Mouse (Mus musculus): ENCODE measurements at regions not wholly inside any gene's neighbourhood (a gene's known extent, or its start where the extent isn't known, plus 50 kb on each side); places are given as distances from the start of the nearest gene placed in this dataset.

- TF ChIP-seq CTCF (IDR thresholded peaks at IDR 0.05; ENCODE audit: control insufficient read depth, insufficient read depth, insufficient read length): no peak
- TF ChIP-seq MYOG (IDR thresholded peaks at IDR 0.05; ENCODE audit: control insufficient read depth, extremely low read depth, insufficient read length): no peak
- no peak for TF ChIP-seq MAX (IDR thresholded peaks at IDR 0.05)
- TF ChIP-seq USF1 (IDR thresholded peaks at IDR 0.05; ENCODE audit: low read depth): no peak
Observed at GRCm38 (mm10) chr12:93549900-93550299, 1700.9 kb upstream of the Sel1l start.

Data from C2C12 (cell line).